Mouse (Mus musculus): Measurements from ENCODE around the gene Prss45.

DNA sequence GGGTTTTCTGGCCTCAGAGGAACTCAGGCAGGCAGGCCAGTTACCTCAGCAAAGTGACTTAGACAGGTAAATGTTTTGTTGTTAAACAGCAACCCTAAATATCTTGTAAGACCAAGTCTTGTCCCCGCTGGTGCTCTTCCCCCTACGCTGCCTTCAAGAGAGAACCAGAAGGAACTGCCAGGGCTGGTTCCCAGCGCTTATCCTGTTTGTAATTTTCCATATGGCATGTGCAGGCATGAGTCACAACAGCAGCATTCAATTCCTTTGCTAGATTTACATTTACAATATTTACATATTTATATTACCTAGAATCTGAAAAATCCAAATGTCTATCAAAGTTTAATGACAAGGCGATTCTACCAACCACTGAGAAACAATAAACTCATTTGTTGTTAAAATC lies 24.3 kb upstream of the Prss45 start:
- no peak for TF ChIP-seq POLR2A (IDR thresholded peaks at IDR 0.05; ENCODE audit: insufficient read depth, low read depth, low read length)
- no peak for TF ChIP-seq CTCF (IDR thresholded peaks at IDR 0.05)
- no peak for TF ChIP-seq EP300 (IDR thresholded peaks at IDR 0.05; ENCODE audit: insufficient read depth, low read depth, low read length)

Data from heart, adult 2 months (tissue).